Mouse (Mus musculus) liver, embryonic 14.5 days (tissue): ENCODE results near the gene D430041D05Rik. TPM values are rescaled to one million over a fixed set of nuclear protein-coding genes. Genes with fewer than 3 reads are reported as not detected.

Experiments
- ATAC-seq: fragments of 200-750 bp; cut with Nextera tagmentation; 2 replicates; pipeline ENCODE4 v1.8.0; 2017; ENCODE audit warnings: moderate number of reproducible peaks, mild to moderate bottlenecking, moderate library complexity; ENCODE audit not compliant: insufficient read depth
- DNase-seq, 3 experiments: peaks; one replicate each; pipeline ENCODE4 v3.0.0-alpha.2; 2012 to 2013; ENCODE audit warnings: low read depth in 3 of 3, low spot score in 3 of 3
- H3K27ac ChIP-seq: fragments of 300-500 bp; sonication (generic); 2 replicates; pipeline ENCODE4 v1.5.1; 2014; ENCODE audit warnings: moderate library complexity, mild to moderate bottlenecking, control low read depth, inconsistent platforms
- H3K27me3 ChIP-seq: fragments of 300-500 bp; sonication (generic); 2 replicates; pipeline ENCODE4 v1.6.1; 2014; ENCODE audit warnings: mild to moderate bottlenecking, low read length, moderate library complexity; ENCODE audit not compliant: control insufficient read depth, insufficient read depth
- H3K36me3 ChIP-seq: fragments of 300-500 bp; sonication (generic); replicated peaks from 2 replicates; pipeline ENCODE4 v1.6.1; 2014; ENCODE audit warnings: low read depth; ENCODE audit not compliant: control insufficient read depth, insufficient read depth
- H3K4me1 ChIP-seq, 2 experiments: fragments of 200-500 bp in 1 of 2; fragments of 300-500 bp in 1 of 2; sonication (generic) in 1 of 2; replicated peaks; 2 replicates each; pipeline ENCODE4 v1.6.1; 2012 to 2014; ENCODE audit warnings: antibody characterized with exemption in 1 of 2, inconsistent platforms in 1 of 2, low read length in 1 of 2; ENCODE audit not compliant: control insufficient read depth in 2 of 2, insufficient read depth in 2 of 2
- H3K4me2 ChIP-seq: fragments of 300-500 bp; sonication (generic); 2 replicates; pipeline ENCODE4 v1.6.1; 2014; ENCODE audit warnings: low read depth, mild to moderate bottlenecking, control low read depth, moderate library complexity
- H3K4me3 ChIP-seq, 2 experiments: fragments of 200-500 bp in 1 of 2; fragments of 300-500 bp in 1 of 2; sonication (generic) in 1 of 2; 2 replicates each; pipeline ENCODE4 v1.5.1; 2012 to 2014; ENCODE audit warnings: low read depth in 2 of 2, low read length in 2 of 2, mild to moderate bottlenecking in 2 of 2, control low read depth in 1 of 2, inconsistent platforms in 1 of 2, moderate library complexity in 1 of 2; ENCODE audit not compliant: insufficient read depth in 1 of 2
- H3K9ac ChIP-seq: fragments of 300-500 bp; sonication (generic); replicated peaks from 2 replicates; pipeline ENCODE4 v1.6.1; 2014; ENCODE audit warnings: mild to moderate bottlenecking, control low read depth, moderate library complexity
- H3K9me3 ChIP-seq: fragments of 300-500 bp; sonication (generic); 2 replicates; pipeline ENCODE4 v1.6.1; 2016; ENCODE audit warnings: low read length, mixed read lengths; ENCODE audit not compliant: control insufficient read depth
- CTCF ChIP-seq: IDR thresholded peaks from 2 replicates; pipeline ENCODE4 v1.5.1; 2016; ENCODE audit warnings: antibody characterized with exemption, low read depth, control low read depth
- EP300 ChIP-seq: IDR thresholded peaks from 2 replicates; pipeline ENCODE4 v1.6.1; 2016; ENCODE audit warnings: antibody characterized with exemption, low read depth
- WGBS: fragments of 180-500 bp; shearing (Covaris S2); extraction: QIAGEN DNeasy Blood & Tissue Kit; methylation state at CpG from one replicate; pipeline ENCODE4 v1.1.7; 2014; ENCODE audit not compliant: insufficient replicate concordance; 5-methylcytosine and 5-hydroxymethylcytosine counted together
- polyA plus RNA-seq, 2 experiments: library from polyadenylated mRNA; depleted of rRNA in 1 of 2; stranded (reverse) in 1 of 2; unstranded in 1 of 2; fragments of >200 nt; fragmentation: Nextera tagmentation in 1 of 2; extraction: Ambion mirVana in 1 of 2; gene quantifications; 2 replicates each; pipeline versions ENCODE4 v1.2.1 to v1.2.3; 2012 to 2014

Gene D430041D05Rik
- polyA plus RNA-seq, 2 experiments: under 0.01 TPM; not detected in 1

DNA sequence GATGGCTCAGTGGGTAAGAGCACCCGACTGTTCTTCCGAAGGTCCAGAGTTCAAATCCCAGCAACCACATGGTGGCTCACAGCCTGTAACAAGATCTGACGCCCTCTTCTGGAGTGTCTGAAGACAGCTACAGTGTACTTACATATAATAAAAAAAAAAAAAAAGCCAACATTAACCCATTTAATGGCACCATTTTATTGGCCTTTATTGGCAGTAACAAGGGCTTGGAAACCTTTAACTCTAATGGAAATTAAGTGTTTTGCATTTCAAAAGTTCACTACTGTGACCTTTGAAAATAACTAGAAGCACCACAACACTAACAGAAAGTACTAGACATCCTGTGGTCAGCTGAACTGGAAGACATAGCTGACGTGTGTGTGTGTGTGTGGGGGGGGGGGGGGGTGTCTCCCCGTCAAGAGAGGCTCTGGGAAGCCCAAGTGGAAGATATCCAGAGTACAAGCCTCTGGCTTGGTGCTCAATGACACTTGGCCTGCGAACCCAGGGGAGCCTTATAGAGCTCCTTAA, 39.1 kb downstream of the D430041D05Rik start:
- DNase-seq (no peak), ATAC-seq (no peak)
- no peaks in the 10 kb centered on the region for H3K36me3 ChIP-seq
- TF ChIP-seq EP300: no peak
- no peak for TF ChIP-seq CTCF
- no peak overlapping the region for H3K27ac ChIP-seq
- no peak overlapping the region for H3K4me2 ChIP-seq
- 59% methylated on average over 6 of the region's 6 CpGs for WGBS
- no peak overlapping the region for H3K4me3 ChIP-seq
- no peaks in the 10 kb centered on the region for H3K4me1 ChIP-seq
- H3K9ac ChIP-seq: no peak overlapping the region
- no peaks in the 10 kb centered on the region for H3K27me3 ChIP-seq
- no peaks in the 10 kb centered on the region for H3K9me3 ChIP-seq

DNA sequence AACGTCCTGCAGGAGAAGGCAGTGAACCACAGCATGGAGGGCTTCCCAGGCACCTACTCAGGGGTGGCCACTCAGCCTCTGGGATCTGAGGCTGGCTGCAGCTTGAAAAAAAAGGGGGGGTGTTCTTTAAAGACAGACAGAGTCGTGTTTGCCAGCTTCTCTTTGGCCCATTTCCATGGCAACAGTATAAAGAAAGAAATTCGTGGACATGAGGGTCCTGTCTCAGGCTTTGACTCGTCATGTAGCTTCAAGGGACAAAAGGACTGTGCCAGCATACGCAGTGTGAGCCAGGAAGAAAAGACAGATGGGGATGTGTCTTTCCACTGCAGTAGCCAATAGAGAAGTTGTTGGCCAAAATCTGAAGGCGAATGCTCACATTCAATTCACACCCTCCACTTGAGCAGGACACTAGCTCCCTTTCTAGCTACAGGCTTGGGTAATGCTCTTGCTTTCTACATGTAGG, 42.9 kb downstream of the D430041D05Rik start:
- no peak overlapping the region for H3K27ac ChIP-seq
- no peaks in the 10 kb centered on the region for H3K27me3 ChIP-seq
- H3K9me3 ChIP-seq: no peaks in the 10 kb centered on the region
- no peaks in the 10 kb centered on the region for H3K4me1 ChIP-seq
- TF ChIP-seq EP300 (no peak), CTCF (no peak)
- H3K4me3 ChIP-seq: no peak overlapping the region
- DNase-seq: no peak
- no peak for ATAC-seq
- H3K9ac ChIP-seq: no peak overlapping the region
- no peak overlapping the region for H3K4me2 ChIP-seq
- WGBS: 38% methylated on average over 6 of the region's 6 CpGs
- no peaks in the 10 kb centered on the region for H3K36me3 ChIP-seq

DNA sequence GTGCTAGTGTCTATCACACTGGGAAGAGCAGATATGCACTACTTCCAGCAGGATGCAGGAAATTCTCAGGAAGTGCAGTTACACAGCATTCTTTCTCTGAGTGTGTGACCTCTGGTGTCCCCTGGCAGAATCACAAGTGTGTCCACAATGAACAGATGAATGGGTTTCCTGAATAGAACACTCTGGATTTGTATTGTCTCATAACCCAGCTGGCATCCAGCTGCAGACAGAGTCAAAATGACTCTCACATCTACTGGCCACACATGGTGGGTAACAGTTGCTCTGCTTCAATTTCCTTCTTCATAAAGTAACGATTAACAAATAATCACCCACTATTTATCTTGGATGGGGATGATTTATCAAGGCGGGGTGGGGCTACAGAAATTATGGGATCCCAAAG, 43.5 kb downstream of the D430041D05Rik start:
- H3K4me1 ChIP-seq: no peaks in the 10 kb centered on the region
- no peak overlapping the region for H3K27ac ChIP-seq
- H3K36me3 ChIP-seq: no peaks in the 10 kb centered on the region
- H3K4me3 ChIP-seq: no peak overlapping the region
- H3K27me3 ChIP-seq: no peaks in the 10 kb centered on the region
- no peak overlapping the region for H3K9ac ChIP-seq
- TF ChIP-seq EP300: no peak
- TF ChIP-seq CTCF: no peak
- H3K9me3 ChIP-seq: no peaks in the 10 kb centered on the region
- 63% methylated on average over 2 of the region's 2 CpGs for WGBS
- no peak overlapping the region for H3K4me2 ChIP-seq
- DNase-seq (no peak), ATAC-seq (no peak)

DNA sequence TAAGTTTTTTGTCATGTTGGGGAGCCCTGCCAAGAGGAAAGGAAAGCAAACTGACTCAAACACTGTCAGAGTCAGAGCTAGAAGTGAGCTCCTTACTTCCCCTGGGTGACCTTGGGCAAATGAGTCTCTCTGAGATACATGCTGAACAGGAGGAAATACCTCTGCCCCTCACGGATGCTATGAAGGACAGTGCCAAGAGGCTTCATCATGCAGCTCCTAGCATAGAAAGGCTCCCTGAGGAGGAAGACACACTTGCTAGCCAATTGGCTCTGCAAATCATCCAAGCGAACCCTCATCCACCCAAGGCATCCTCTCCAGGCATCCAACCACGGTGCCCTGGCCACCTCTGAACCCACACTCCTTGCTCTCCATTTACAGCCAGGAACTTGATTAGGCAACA, 51.5 kb downstream of the D430041D05Rik start:
- 46% methylated on average over 3 of the region's 3 CpGs for WGBS
- DNase-seq: no peak
- Histone ChIP-seq H3K9ac (no peak overlapping the region), H3K27ac (no peak overlapping the region), H3K9me3 (no peaks in the 10 kb centered on the region), H3K4me1 (no peaks in the 10 kb centered on the region), H3K36me3 (no peaks in the 10 kb centered on the region), H3K27me3 (no peaks in the 10 kb centered on the region), H3K4me3 (no peak overlapping the region), H3K4me2 (no peak overlapping the region)
- TF ChIP-seq CTCF: no peak
- TF ChIP-seq EP300: no peak
- no peak for ATAC-seq

DNA sequence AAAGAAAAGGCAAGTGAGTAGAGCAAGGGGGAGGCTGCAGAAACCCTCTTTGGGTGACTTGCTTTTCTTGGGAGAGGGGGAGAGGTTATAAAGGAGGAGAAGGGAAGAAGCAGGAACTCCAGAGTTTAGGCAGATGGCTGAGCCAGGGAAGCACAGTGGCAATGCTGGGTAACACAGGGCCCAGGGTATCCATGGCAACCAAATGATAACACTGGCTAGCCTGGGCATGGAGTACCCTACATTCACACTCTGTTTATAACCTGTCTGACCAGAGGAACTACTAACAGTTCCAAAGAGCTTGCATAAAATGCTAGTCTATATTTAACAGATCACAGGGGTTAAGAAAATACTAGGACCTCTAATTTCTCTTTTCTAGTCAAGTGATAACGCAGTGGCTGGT, 51.9 kb downstream of the D430041D05Rik start:
- ATAC-seq (no peak), DNase-seq (no peak)
- H3K9me3 ChIP-seq: no peaks in the 10 kb centered on the region
- no peaks in the 10 kb centered on the region for H3K36me3 ChIP-seq
- no peak for TF ChIP-seq EP300
- no peak for TF ChIP-seq CTCF
- no peak overlapping the region for H3K9ac ChIP-seq
- H3K27me3 ChIP-seq: no peaks in the 10 kb centered on the region
- H3K4me2 ChIP-seq: no peak overlapping the region
- no peak overlapping the region for H3K27ac ChIP-seq
- no peak overlapping the region for H3K4me3 ChIP-seq
- WGBS: 52% methylated on average over 1 of the region's 1 CpGs
- no peaks in the 10 kb centered on the region for H3K4me1 ChIP-seq
